Mouse (Mus musculus): ENCODE results near the gene Coro6. TPM values are rescaled to one million over a fixed set of nuclear protein-coding genes. Genes with fewer than 3 reads are reported as not detected.

Gene Coro6
- total RNA-seq, 2 experiments from 2014 or later: 191 to 201 TPM

DNA sequence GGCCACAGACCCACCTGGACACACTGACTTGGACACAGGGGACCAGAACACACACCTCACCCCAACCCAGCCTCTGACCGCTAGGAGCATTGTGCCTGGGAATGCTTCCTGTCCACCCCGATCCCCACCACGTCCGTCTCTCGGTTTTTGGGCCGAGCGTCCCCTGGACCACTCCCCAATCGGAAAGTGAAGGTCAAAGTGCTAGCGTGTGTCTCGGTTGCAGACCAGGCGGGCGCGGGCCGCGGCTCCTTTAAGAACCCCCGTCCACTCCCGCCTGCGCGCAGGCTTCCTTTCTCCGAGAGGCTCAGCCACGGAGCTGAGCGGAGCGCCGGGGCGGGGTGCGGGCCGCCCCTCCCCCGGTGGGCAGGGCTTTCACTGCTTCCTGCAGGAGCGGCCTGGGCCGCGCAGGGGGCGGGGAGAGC is 30.7 kb downstream of the Coro6 start:
- DNase-seq (ENCODE audit: low spot score): peak; percentile 93

DNA sequence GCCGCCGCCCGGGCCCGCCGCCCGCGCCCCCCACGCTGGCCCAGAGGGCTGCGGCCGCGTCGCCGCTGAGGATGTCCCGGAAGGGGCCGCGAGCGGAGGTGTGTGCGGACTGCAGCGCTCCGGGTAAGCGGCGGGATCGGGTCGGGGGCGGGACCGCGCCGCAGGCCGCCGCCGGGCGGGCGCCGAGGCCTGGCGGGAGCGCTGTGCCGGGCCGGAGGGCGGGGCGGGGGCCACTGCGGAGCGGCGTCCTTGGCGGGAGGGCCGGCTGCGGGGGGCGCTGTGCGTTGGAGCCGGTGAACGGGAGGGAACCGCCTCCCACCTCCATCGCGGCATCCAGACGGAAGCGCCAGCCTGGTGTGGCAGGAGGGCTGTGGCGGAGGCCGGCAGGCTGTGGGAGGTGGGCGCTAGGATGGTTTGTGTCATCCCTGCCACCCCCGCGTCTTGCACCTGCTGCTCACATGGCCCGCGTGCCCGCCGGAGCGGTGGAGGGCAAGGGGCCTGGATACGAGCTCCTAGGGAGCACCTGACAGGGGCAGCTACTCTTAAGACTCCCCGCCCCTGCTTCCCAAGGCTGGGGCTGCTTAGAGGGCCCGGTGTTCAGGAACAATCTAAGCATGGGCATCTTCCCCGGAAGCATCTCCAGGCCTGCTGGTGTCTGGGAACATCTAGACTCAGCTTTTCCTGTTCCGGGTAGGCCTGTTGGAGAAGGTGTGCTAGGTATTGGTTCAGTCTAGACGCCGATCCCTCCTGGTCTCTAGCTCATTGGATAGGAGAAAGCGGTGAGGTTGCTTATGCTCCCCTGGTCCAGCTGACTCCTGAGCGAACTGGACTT is 31.5 kb downstream of the Coro6 start, which contains the start of gene Git1:
Gene Git1, plus strand, starts transcription at position 51 of the 832 bp plus-strand sequence.
- DNase-seq (ENCODE audit: low spot score): no peak

DNA sequence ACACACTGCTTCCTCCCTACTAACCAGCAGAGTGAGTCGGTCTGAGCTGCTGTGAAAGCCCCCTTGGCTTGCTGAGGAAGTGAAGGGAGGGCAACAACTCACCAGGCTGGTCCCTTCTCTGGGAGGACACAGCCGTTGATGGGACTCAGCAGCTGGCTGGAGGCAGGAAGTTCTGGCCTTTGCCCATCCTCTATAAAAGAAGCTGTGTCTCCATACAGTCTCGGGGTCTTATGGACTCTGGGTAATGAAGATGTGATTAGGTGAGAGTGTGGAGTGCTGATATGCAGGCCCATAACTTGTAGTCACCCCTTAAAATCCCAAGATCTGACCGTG is 32.1 kb downstream of the Coro6 start:
- DNase-seq (ENCODE audit: low spot score): no peak

DNA sequence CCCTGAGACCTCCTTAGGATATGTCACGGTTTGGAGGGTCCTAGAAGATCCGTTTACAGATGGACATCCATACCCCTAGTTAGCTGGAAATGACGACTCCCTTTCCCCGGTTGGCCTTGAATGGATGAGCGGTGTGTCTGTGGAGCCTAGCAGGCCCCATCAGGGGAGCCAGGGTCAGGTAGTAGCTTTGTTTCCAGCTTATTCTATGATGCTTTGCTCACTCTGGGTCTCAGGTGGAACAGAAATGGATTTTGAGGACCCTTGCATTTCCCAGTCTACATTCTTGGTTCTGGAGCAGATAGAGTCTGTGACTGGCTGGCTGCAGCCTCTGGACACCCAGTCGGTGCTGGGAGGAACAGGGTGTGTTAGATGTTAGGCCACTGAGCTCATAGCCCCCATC is 32.6 kb downstream of the Coro6 start:
- no peak for DNase-seq (ENCODE audit: low spot score)

DNA sequence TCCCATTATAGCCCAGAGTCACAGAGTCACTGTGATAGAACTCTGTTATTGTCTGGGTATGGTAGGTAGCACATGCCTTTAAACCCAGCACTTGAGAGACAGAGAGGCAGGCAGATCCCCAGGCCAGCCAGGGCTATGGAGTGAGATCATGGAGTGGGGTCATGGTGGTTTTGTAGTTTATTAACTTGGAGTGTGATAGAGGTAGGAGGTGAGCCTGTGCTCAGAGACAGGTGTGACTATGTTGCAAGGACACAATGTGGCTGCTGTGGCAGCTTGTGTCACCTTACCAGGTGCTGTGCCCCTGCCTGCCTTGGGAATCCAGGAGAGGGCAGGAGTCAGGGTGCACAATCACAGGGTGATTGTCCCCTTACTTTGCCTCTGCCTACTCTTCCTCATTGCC is 33.3 kb downstream of the Coro6 start:
- no peak for DNase-seq (ENCODE audit: low spot score)

DNA sequence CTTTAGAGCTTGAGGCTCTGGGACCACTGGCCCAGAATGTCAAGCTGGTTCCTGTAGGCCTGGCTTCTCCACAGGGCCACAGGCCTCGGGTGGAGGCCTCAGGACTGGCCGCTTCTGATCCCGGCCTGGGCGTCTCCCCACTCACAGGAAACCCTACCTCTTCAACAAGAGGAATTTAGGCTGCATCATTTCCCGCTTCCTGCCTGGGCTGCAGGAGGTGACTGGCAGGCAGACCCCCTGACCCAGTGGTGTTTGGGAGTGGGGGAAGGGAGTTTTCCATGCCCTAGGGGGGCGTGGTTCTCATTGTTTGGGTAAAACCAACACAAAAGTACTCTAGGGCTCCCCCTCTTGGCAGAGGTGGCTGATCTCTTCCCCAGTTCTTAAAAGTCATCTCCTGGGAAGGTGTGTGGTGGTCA is 35.1 kb downstream of the Coro6 start:
- DNase-seq (ENCODE audit: low spot score): peak; percentile 64

DNA sequence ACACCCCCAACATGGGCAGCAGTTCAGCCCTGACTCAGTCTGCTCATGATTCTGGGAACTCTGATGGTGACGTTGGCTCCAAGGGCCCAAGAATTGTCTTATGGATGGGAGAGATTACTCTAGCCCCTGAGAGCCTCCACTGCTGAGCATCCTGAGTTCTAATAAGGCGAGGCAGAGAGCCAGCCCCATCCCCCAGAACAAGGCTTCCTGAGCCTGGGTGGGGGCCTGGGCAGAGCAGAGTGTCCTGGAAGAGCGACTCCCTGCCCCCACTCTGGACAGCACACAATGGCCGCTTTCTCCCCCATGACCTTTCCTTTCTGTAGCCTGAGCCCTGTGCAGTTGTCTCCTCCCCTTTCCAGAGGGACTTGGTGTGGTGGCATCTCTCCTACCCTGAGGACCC is 35.6 kb downstream of the Coro6 start:
- DNase-seq (ENCODE audit: low spot score): no peak

DNA sequence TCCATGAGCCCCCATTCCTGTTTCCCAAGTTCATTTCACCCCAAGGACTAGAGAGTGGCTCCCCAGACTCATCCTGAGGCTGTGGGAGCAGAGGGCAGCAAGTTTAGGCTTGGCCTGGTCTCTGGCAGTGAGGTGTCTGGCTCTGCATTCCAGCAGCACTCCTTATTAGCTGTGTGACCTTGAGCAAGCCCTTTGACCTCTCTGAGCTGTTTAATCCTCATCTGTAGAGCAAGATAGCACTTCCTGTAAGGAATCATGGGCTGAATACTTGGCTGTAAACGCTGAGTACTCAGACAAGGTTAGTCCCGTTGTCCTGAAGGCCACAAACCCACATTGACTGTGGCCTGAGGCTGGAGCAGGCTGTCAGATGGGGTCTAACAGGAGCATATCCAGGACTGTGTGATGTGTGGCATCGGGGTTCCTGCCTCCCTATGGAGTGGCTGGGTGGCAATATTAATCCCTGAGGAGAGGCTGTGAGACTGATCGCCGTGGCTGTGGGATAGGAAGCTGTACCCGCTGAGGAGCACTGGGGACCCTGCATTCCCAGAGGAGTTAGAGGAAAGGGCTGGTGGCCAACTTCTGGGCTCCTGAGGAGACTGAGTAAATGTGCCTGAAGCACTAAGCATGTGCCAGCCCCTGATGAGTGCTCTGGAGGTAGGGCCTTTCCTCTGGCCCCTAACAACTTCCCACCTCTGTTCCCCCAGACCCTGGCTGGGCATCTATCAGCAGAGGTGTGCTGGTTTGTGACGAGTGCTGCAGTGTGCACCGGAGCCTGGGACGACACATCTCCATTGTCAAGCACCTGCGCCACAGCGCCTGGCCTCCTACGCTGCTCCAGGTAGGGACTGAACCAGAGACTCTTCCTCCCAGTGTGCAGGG is 36.3 kb downstream of the Coro6 start:
- DNase-seq (ENCODE audit: low spot score): no peak

DNA sequence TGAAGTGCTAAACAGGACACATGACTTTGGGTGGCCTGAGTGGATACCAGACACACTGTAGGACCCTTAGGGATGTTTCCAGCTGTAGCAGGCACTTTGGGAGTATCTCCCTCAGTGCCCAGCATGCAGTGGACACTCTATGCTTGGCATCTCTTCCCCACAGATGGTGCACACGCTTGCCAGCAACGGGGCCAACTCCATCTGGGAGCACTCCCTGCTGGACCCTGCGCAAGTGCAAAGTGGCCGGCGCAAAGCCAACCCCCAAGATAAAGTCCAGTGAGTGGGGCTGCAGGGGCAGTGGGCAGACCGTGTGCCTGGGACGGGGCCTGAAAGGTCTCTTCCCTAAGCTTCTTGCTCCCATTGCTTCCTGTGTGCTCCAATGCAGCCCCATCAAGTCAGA is 37.1 kb downstream of the Coro6 start:
- DNase-seq (ENCODE audit: low spot score): no peak

DNA sequence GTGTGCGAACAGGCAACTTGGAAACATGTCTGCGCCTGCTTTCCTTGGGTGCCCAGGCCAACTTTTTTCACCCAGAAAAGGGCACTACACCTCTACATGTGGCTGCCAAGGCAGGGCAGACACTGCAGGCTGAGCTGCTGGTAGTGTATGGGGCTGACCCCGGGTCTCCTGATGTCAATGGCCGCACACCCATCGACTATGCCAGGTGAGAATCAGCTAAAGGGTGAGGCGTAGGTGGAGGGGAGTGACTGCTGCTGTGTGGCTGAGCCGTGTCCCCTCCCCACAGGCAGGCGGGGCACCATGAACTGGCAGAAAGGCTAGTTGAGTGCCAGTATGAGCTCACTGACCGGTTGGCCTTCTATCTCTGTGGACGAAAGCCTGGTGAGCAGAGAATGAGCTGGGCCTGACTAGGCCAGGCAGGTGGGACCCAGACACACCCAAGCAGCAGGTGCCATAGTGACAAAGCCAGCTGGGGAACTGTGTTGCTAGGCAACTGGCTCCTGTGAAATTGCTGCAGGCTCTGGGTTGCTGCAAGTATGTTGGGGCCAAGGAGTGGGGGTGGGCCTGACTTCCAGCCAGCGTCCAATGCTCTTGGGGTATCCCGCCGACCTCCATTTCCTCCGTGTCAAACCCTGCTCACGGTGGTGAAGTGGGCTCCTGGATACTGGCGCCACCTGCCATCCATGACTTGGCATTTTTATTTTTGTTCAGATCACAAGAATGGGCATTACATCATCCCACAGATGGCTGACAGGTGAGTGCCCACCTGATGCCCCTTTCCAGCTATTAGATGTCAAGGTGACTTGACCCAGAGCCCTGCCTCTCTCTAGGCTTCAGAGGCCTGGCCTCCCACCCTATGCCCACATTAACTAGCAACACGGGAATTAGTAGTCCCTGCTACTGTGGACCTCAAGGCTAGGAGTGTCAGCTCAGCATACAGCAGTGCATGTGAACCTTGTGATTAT is 38.4 kb downstream of the Coro6 start:
- DNase-seq (ENCODE audit: low spot score): no peak

DNA sequence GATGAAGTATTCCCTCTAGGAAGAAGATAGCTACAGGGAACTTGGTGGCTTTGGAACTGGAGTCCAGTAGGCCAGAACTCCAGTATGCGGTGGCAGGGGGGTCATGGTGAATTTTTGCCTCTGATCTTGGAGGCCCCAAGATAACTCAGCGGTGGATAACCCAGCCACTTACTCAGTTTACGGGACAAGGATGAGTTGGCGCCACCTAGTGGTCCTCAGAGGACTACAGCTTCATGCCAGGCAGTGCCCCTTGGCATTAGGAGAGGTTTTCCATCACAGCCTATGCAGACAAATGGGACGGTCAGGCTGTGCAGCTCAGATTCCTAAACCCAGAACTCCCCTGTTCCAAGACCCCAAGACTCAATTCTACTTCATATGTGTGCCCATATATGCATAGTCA is 39.2 kb downstream of the Coro6 start:
- peak; percentile 86 for DNase-seq (ENCODE audit: low spot score)

DNA sequence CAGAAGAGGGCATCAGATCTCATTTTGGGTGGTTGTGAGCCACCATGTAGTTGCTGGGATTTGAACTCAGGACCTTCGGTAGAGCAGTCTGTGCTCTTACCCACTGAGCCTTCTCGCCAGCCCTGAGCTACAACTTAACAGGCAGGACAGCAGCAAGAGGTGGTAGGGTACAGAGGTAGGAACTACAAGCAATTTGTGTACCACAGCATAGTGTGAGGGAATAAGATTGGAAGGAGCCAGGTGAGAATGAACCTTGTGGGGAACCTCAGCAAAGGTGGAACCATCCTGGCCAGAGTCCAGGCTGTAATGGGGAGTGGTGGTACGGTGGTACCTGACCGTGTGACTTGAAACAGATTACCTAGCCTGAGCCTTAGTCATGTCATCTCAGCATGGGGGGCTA is 39.8 kb downstream of the Coro6 start:
- no peak for DNase-seq (ENCODE audit: low spot score)

DNA sequence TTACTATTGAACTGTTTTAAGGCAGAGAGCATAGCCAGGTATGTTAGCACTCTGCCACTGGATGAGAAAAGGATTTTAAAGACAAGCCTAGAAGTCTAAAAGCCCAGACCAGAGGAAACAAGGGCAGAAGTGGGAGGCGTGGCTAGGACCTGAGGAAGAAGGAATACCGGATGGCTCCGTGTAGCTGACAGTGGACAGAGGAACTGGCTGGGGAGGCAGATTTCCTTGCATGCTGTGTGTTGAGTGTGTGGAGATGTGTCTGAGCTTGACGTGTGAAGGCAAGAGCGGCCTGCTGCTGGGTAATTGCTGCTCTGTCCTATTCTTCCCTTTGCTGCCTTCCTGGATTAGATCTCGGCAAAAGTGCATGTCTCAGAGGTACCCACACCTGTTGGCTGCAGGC is 40.3 kb downstream of the Coro6 start:
- DNase-seq (ENCODE audit: low spot score): no peak

DNA sequence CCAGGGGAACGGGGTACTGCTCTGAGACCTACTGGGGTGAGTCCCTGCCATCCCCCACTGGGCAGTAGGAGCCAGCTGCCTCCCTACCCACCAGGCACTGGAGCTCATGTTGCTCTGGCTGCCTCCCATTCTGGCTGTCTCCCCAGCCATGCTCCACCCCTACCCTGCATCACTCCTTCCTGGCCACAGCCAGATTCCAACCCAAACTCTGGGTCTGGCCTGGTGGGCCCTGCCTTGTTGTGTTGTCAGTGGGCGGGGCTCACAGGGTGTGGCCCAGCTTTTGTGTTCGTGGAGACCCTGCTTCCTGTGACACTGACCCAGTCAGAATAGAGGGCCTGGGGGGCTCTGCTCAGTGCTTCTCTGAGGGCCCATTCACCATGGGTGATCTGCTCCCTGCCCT is 41.3 kb downstream of the Coro6 start:
- no peak for DNase-seq (ENCODE audit: low spot score)

DNA sequence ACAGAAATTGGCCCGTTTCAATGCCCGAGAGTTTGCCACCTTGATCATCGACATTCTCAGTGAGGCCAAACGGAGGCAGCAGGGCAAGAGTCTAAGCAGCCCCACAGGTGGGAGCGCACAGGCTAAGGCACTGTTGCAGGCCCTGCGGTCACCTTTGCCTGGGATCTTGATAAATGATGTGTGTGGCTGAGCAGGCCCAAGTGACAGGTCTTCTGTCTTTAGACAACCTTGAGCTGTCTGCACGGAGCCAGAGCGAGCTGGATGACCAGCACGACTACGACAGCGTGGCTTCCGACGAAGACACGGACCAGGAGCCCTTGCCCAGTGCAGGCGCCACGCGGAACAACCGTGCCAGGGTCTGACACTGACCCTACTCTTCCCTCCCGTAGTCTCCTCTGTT is 42.2 kb downstream of the Coro6 start:
- no peak for DNase-seq (ENCODE audit: low spot score)

DNA sequence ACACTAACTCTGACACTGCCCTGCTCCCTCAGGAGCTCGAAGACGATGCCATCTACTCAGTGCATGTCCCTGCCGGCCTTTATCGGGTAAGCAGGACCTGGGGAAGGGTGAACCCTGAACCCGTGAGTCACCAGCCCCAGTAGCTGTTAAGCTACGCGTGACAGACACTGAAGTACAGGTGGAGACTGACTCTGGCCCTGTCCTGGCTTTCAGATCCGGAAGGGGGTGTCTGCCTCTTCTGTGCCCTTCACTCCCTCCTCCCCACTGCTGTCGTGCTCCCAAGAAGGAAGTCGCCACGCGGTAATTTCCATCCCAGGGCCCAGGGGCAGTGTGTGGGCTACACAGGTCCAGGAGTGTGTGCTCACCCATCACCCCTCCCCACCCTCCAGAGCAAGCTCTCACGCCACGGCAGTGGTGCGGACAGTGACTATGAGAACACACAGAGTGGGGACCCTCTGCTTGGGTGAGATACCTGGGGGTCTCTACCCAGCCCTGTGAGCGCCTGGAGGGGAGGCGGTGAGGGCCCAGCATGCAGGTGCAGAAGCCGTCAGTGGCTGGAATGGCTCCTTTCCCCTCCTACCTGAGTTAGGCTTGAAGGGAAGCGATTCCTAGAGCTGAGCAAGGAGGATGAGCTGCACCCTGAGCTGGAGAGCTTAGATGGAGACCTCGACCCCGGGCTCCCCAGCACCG is 43.2 kb downstream of the Coro6 start:
- DNase-seq (ENCODE audit: low spot score): no peak

DNA sequence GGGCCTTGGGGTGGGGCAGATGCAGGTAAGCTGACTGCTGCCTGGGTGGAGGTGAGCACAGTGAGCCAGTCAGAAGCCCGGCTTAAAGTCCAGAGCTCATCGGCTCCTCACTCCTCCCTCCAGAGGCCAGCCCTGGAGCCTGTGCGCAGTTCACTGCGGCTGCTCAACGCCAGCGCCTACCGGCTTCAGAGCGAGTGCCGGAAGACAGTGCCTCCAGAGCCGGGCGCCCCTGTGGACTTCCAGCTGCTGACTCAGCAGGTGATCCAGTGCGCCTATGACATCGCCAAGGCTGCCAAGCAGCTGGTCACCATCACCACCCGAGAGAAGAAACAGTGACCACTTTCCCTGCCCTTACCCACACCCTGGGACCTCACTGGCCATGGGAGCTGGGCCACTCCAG is 44.1 kb downstream of the Coro6 start:
- DNase-seq (ENCODE audit: low spot score): no peak

DNA sequence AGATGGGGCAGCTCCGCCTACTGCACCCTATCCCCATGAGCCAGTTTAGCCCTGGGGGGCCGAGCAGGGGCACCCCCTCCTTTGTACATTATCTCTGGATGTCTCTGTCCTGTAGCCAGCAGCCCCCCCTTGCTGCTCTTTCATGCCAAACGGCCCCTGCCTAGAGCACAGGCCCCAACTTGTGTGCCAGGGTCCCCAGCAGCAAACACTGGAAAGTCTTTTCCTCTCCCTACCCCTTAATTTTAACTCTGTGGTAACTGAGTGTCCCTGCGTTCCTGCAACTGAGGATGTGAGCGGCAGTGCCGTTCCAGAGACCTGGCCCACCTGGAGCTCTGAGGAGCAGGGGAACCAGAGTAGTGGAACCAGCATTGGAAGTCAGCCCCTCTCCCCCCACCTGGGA is 44.7 kb downstream of the Coro6 start:
- DNase-seq (ENCODE audit: low spot score): no peak

DNA sequence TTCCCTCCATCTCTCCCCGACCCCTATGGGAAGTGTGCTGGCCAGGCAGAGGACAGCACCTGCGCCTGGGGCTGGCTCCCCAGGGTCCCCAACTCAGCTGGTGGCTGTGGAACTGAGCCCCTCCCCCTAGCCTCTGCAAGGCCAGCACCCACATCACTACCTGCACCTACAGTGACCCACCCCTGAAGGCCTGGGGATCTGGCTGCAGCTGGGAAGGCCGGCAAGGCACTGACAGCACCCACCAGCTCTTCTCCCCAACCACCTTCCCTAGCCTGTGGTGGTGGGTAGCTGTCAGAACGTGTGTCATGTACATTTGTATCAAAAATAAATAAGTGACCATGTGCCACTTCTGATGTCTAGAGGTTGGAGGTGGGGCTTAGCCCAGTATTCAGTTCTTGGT is 45.2 kb downstream of the Coro6 start:
- no peak for DNase-seq (ENCODE audit: low spot score)

DNA sequence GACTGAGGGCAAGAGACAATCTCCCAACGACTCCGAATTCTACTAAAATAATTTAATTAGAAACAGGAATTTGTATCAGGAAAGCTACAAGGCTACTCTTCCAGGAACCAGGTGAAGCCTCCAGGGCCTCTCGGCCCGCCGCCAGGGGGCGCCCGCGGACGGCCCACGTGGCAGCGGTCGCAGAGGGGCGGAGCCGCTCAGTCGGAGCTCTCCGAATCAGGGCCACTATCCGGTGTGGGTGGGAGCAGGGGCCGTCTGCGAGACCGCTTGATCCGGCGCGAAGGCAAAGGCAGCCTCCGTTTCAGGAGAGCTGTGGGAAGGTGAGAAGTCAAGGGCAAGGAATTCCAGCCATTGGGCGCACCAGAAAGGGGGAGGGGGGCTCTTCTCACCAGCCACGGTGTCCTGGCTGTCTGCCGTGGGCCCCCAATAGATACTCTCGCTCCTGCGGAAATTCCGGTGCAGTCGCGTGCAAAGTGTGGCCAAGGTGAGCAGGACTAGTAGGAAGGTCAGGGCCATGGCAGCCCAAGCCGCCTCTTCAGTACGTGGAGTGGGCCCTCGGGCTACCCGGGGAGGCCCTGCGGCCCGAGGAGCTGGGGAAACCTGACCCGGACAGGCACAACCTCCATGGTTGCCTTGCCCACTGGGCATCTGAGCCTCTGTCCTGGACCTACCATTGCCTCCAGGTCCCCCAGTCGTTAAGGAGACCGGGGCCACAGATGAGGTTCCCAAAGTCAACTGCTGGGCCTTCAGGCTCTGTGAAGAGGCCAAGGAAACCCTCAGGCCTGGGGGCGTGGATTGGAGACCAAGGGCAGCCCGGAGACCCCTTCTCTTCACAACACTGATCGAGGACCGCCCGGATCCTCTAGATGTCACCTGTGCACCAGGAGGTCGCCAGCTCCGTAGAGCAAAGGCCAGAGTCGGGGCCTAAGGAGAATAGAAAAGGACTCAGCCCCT is 46.1 kb downstream of the Coro6 start:
- peak; percentile 74 for DNase-seq (ENCODE audit: low spot score)

Data from gastrocnemius, adult 18-20 months (tissue).